Mouse (Mus musculus): Measurements from ENCODE around the gene Chsy1. TPM values are rescaled to one million over a fixed set of nuclear protein-coding genes. Genes with fewer than 3 reads are reported as not detected.

Chsy1 gene
- polyA plus RNA-seq, 1 experiment from 2014 or later = 29.3 TPM

GRCm38 (mm10) chr7:66149506-66149905, 40.2 kb downstream of the Chsy1 start:
- Histone ChIP-seq H3K4me2 (replicated peaks; ENCODE audit: low read depth, low read length) (no peak overlapping the region), H3K9me3 (ENCODE audit: control insufficient read depth, low read depth, low read length) (no peaks in the 10 kb centered on the region), H3K27ac (ENCODE audit: low read length) (no peak overlapping the region), H3K4me1 (ENCODE audit: control insufficient read depth, insufficient read depth, low read length) (no peaks in the 10 kb centered on the region), H3K36me3 (ENCODE audit: control insufficient read depth, insufficient read depth, low read length) (peaks cover 3% of the 10 kb centered on the region; the same call in 1 of the 2 replicates), H3K27me3 (ENCODE audit: control insufficient read depth, insufficient read depth, low read length) (no peaks in the 10 kb centered on the region), H3K4me3 (ENCODE audit: low read depth, low read length) (no peak overlapping the region), H3K9ac (replicated peaks; ENCODE audit: low read depth, low read length) (no peak overlapping the region)
- WGBS = 80% methylated on average over 8 of the region's 8 CpGs
- no peak for ATAC-seq (ENCODE audit: insufficient number of reproducible peaks, insufficient read depth, low FRiP score, low read depth)

GRCm38 (mm10) chr7:66150411-66150810, 41.1 kb downstream of the Chsy1 start:
- Histone ChIP-seq H3K9me3 (ENCODE audit: control insufficient read depth, low read depth, low read length) (no peaks in the 10 kb centered on the region), H3K27ac (ENCODE audit: low read length) (no peak overlapping the region), H3K4me1 (ENCODE audit: control insufficient read depth, insufficient read depth, low read length) (no peaks in the 10 kb centered on the region), H3K4me2 (replicated peaks; ENCODE audit: low read depth, low read length) (no peak overlapping the region), H3K27me3 (ENCODE audit: control insufficient read depth, insufficient read depth, low read length) (no peaks in the 10 kb centered on the region), H3K4me3 (ENCODE audit: low read depth, low read length) (no peak overlapping the region), H3K9ac (replicated peaks; ENCODE audit: low read depth, low read length) (no peak overlapping the region), H3K36me3 (ENCODE audit: control insufficient read depth, insufficient read depth, low read length) (peaks cover 3% of the 10 kb centered on the region; the same call in 1 of the 2 replicates)
- 81% methylated on average over 3 of the region's 3 CpGs for WGBS
- ATAC-seq (ENCODE audit: insufficient number of reproducible peaks, insufficient read depth, low FRiP score, low read depth) = no peak

- no peaks in the 10 kb centered on the region for H3K4me1 ChIP-seq (ENCODE audit: control insufficient read depth, insufficient read depth, low read length)
- no peaks in the 10 kb centered on the region for H3K9me3 ChIP-seq (ENCODE audit: control insufficient read depth, low read depth, low read length)
- no peak overlapping the region for H3K4me3 ChIP-seq (ENCODE audit: low read depth, low read length)
- no peaks in the 10 kb centered on the region for H3K27me3 ChIP-seq (ENCODE audit: control insufficient read depth, insufficient read depth, low read length)
- no peak overlapping the region for H3K27ac ChIP-seq (ENCODE audit: low read length)
- no peak for ATAC-seq (ENCODE audit: insufficient number of reproducible peaks, insufficient read depth, low FRiP score, low read depth)
- no peak overlapping the region for H3K9ac ChIP-seq (replicated peaks; ENCODE audit: low read depth, low read length)
- WGBS = 68% methylated on average over 9 of the region's 9 CpGs
- peaks cover 3% of the 10 kb centered on the region; the same call in 1 of the 2 replicates for H3K36me3 ChIP-seq (ENCODE audit: control insufficient read depth, insufficient read depth, low read length)
- H3K4me2 ChIP-seq (replicated peaks; ENCODE audit: low read depth, low read length) = no peak overlapping the region
Measured at GRCm38 (mm10) chr7:66157413-66157812, 48.1 kb downstream of the Chsy1 start.

- Histone ChIP-seq H3K9me3 (ENCODE audit: control insufficient read depth, low read depth, low read length) (no peaks in the 10 kb centered on the region), H3K4me2 (replicated peaks; ENCODE audit: low read depth, low read length) (no peak overlapping the region), H3K36me3 (ENCODE audit: control insufficient read depth, insufficient read depth, low read length) (peaks cover 3% of the 10 kb centered on the region; the same call in 1 of the 2 replicates), H3K4me3 (ENCODE audit: low read depth, low read length) (no peak overlapping the region), H3K27me3 (ENCODE audit: control insufficient read depth, insufficient read depth, low read length) (no peaks in the 10 kb centered on the region), H3K4me1 (ENCODE audit: control insufficient read depth, insufficient read depth, low read length) (no peaks in the 10 kb centered on the region), H3K9ac (replicated peaks; ENCODE audit: low read depth, low read length) (no peak overlapping the region), H3K27ac (ENCODE audit: low read length) (no peak overlapping the region)
- 90% methylated on average over 4 of the region's 4 CpGs for WGBS
- ATAC-seq (ENCODE audit: insufficient number of reproducible peaks, insufficient read depth, low FRiP score, low read depth) = no peak
Measured at GRCm38 (mm10) chr7:66157861-66158415, 48.6 kb downstream of the Chsy1 start.

- WGBS = 77% methylated on average over 9 of the region's 9 CpGs
- Histone ChIP-seq H3K27ac (ENCODE audit: low read length) (no peak overlapping the region), H3K4me1 (ENCODE audit: control insufficient read depth, insufficient read depth, low read length) (0 out of 2 replicates have a peak, but pooled peaks cover 4% of the 10 kb centered on the region), H3K4me2 (replicated peaks; ENCODE audit: low read depth, low read length) (no peak overlapping the region), H3K4me3 (ENCODE audit: low read depth, low read length) (no peak overlapping the region), H3K9me3 (ENCODE audit: control insufficient read depth, low read depth, low read length) (no peaks in the 10 kb centered on the region), H3K27me3 (ENCODE audit: control insufficient read depth, insufficient read depth, low read length) (no peaks in the 10 kb centered on the region), H3K9ac (replicated peaks; ENCODE audit: low read depth, low read length) (no peak overlapping the region), H3K36me3 (ENCODE audit: control insufficient read depth, insufficient read depth, low read length) (peaks cover 3% of the 10 kb centered on the region; the same call in 1 of the 2 replicates)
- ATAC-seq (ENCODE audit: insufficient number of reproducible peaks, insufficient read depth, low FRiP score, low read depth) = no peak
Measured at GRCm38 (mm10) chr7:66158616-66159129, 49.4 kb downstream of the Chsy1 start.

- no peak for ATAC-seq (ENCODE audit: insufficient number of reproducible peaks, insufficient read depth, low FRiP score, low read depth)
- H3K36me3 ChIP-seq (ENCODE audit: control insufficient read depth, insufficient read depth, low read length) = no peaks in the 10 kb centered on the region
- no peak overlapping the region for H3K4me3 ChIP-seq (ENCODE audit: low read depth, low read length)
- no peak overlapping the region for H3K9ac ChIP-seq (replicated peaks; ENCODE audit: low read depth, low read length)
- H3K27me3 ChIP-seq (ENCODE audit: control insufficient read depth, insufficient read depth, low read length) = no peaks in the 10 kb centered on the region
- no peaks in the 10 kb centered on the region for H3K9me3 ChIP-seq (ENCODE audit: control insufficient read depth, low read depth, low read length)
- no peak overlapping the region for H3K4me2 ChIP-seq (replicated peaks; ENCODE audit: low read depth, low read length)
- 78% methylated on average over 5 of the region's 5 CpGs for WGBS
- H3K4me1 ChIP-seq (ENCODE audit: control insufficient read depth, insufficient read depth, low read length) = peaks cover 14% of the 10 kb centered on the region; the same call in 1 of the 2 replicates
- no peak overlapping the region for H3K27ac ChIP-seq (ENCODE audit: low read length)
Measured at GRCm38 (mm10) chr7:66159961-66160360, 50.6 kb downstream of the Chsy1 start.

- H3K4me1 ChIP-seq (ENCODE audit: control insufficient read depth, insufficient read depth, low read length) = peaks cover 14% of the 10 kb centered on the region; the same call in 1 of the 2 replicates
- H3K27ac ChIP-seq (ENCODE audit: low read length) = no peak overlapping the region
- ATAC-seq (ENCODE audit: insufficient number of reproducible peaks, insufficient read depth, low FRiP score, low read depth) = no peak
- 90% methylated on average over 6 of the region's 6 CpGs for WGBS
- H3K9ac ChIP-seq (replicated peaks; ENCODE audit: low read depth, low read length) = no peak overlapping the region
- H3K4me3 ChIP-seq (ENCODE audit: low read depth, low read length) = no peak overlapping the region
- no peaks in the 10 kb centered on the region for H3K9me3 ChIP-seq (ENCODE audit: control insufficient read depth, low read depth, low read length)
- no peaks in the 10 kb centered on the region for H3K27me3 ChIP-seq (ENCODE audit: control insufficient read depth, insufficient read depth, low read length)
- no peak overlapping the region for H3K4me2 ChIP-seq (replicated peaks; ENCODE audit: low read depth, low read length)
- H3K36me3 ChIP-seq (ENCODE audit: control insufficient read depth, insufficient read depth, low read length) = no peaks in the 10 kb centered on the region
Measured at GRCm38 (mm10) chr7:66161836-66162235, 52.5 kb downstream of the Chsy1 start.

- peaks cover 14% of the 10 kb centered on the region; the same call in 1 of the 2 replicates for H3K4me1 ChIP-seq (ENCODE audit: control insufficient read depth, insufficient read depth, low read length)
- H3K9me3 ChIP-seq (ENCODE audit: control insufficient read depth, low read depth, low read length) = no peaks in the 10 kb centered on the region
- 93% methylated on average over 7 of the region's 7 CpGs for WGBS
- ATAC-seq (ENCODE audit: insufficient number of reproducible peaks, insufficient read depth, low FRiP score, low read depth) = no peak
- H3K4me2 ChIP-seq (replicated peaks; ENCODE audit: low read depth, low read length) = no peak overlapping the region
- no peaks in the 10 kb centered on the region for H3K36me3 ChIP-seq (ENCODE audit: control insufficient read depth, insufficient read depth, low read length)
- H3K9ac ChIP-seq (replicated peaks; ENCODE audit: low read depth, low read length) = no peak overlapping the region
- H3K27ac ChIP-seq (ENCODE audit: low read length) = no peak overlapping the region
- H3K4me3 ChIP-seq (ENCODE audit: low read depth, low read length) = no peak overlapping the region
- no peaks in the 10 kb centered on the region for H3K27me3 ChIP-seq (ENCODE audit: control insufficient read depth, insufficient read depth, low read length)
Measured at GRCm38 (mm10) chr7:66162489-66162888, 53.2 kb downstream of the Chsy1 start.

- Histone ChIP-seq H3K4me3 (ENCODE audit: low read depth, low read length) (no peak overlapping the region), H3K27me3 (ENCODE audit: control insufficient read depth, insufficient read depth, low read length) (no peaks in the 10 kb centered on the region), H3K4me2 (replicated peaks; ENCODE audit: low read depth, low read length) (no peak overlapping the region), H3K9me3 (ENCODE audit: control insufficient read depth, low read depth, low read length) (no peaks in the 10 kb centered on the region), H3K36me3 (ENCODE audit: control insufficient read depth, insufficient read depth, low read length) (no peaks in the 10 kb centered on the region), H3K9ac (replicated peaks; ENCODE audit: low read depth, low read length) (no peak overlapping the region), H3K27ac (ENCODE audit: low read length) (no peak overlapping the region), H3K4me1 (ENCODE audit: control insufficient read depth, insufficient read depth, low read length) (peaks cover 14% of the 10 kb centered on the region; the same call in 1 of the 2 replicates)
- no peak for ATAC-seq (ENCODE audit: insufficient number of reproducible peaks, insufficient read depth, low FRiP score, low read depth)
- WGBS = 91% methylated on average over 1 of the region's 1 CpGs
Measured at GRCm38 (mm10) chr7:66162981-66163380, 53.7 kb downstream of the Chsy1 start.

All from stomach, embryonic 14.5 days (tissue).